Mouse (Mus musculus) layer of hippocampus, adult 2 months (tissue): Measurements from ENCODE around the gene Tcfl5. TPM values are rescaled to one million over a fixed set of nuclear protein-coding genes. Genes with fewer than 3 reads are reported as not detected.
A peak's percentile ranks its signal among the peaks of the same experiment; 100 is the strongest.

ENCODE experiments used
- DNase-seq, 2 experiments: peaks; one replicate each; pipeline ENCODE4 v3.0.0; 2022; ENCODE audit warnings: low spot score in 2 of 2
- H3K27ac ChIP-seq: fragments of 200-600 bp; 2 replicates; pipeline ENCODE4 v1.8.1; 2022
- H3K4me3 ChIP-seq: fragments of 200-600 bp; 2 replicates; pipeline ENCODE4 v1.8.1; 2022; ENCODE audit warnings: mild to moderate bottlenecking
- CTCF ChIP-seq: fragments of 200-600 bp; conservative IDR thresholded peaks from 2 replicates; pipeline ENCODE4 v1.8.1; 2022; ENCODE audit warnings: antibody characterized with exemption, mild to moderate bottlenecking, moderate library complexity
- total RNA-seq, 2 experiments: library from RNA; stranded (reverse); gene quantifications; 2 replicates each; pipeline ENCODE4 v1.2.3; 2021

Tcfl5 gene
- total RNA-seq, 2 experiments from 2014 or later, result 0.47 TPM; not detected in 1

GRCm38 (mm10) chr2:180583154-180583507 is 59.4 kb downstream of the Tcfl5 start:
- DNase-seq, result no peak
- no peak for TF ChIP-seq CTCF
- Histone ChIP-seq H3K4me3 (peak overlapping the region; percentile 88), H3K27ac (peak overlapping the region; percentile 97; the same call in 1 of the 2 replicates)

GRCm38 (mm10) chr2:180582481-180583153 is 59.9 kb downstream of the Tcfl5 start:
- Histone ChIP-seq H3K4me3 (peak overlapping the region; percentile 88), H3K27ac (peak overlapping the region; percentile 97)
- TF ChIP-seq CTCF, result peak; percentile 95
- peak; percentile 95 to 99 for DNase-seq

GRCm38 (mm10) chr2:180581002-180581401 is 61.5 kb downstream of the Tcfl5 start, which contains the start of gene Mrgbp:
Gene Mrgbp, plus strand, starts transcription at chr2:180581304.
- Histone ChIP-seq H3K27ac (peak within 1 kb of the TSS; percentile 28; the same call in 1 of the 2 replicates), H3K4me3 (no peak within 1 kb of the TSS)
- no peak for DNase-seq
- TF ChIP-seq CTCF, result no peak

- Histone ChIP-seq H3K27ac (no peak overlapping the region), H3K4me3 (no peak overlapping the region)
- TF ChIP-seq CTCF, result peak; percentile 96
- DNase-seq, result peak; percentile 51 to 82
These were observed 63.8 kb downstream of the Tcfl5 start for GRCm38 (mm10) chr2:180578686-180579085.

- DNase-seq, result no peak
- TF ChIP-seq CTCF, result no peak
- Histone ChIP-seq H3K27ac (no peak overlapping the region), H3K4me3 (no peak overlapping the region)
These were observed 66.0 kb downstream of the Tcfl5 start for GRCm38 (mm10) chr2:180576482-180576881.

Other genes starting within 250 kb of the Tcfl5 start
- gene Slco4a1, start 186.5 kb downstream of the Tcfl5 start, total RNA-seq, result 1 to 10 TPM; 1.3 to 1.8 TPM
- 1 to 10 TPM; 3.7 TPM for gene Ntsr1, start 142.7 kb downstream of the Tcfl5 start, total RNA-seq
- 10 to 100 TPM; 19.4 to 23.4 TPM for gene Mrgbp, start 61.4 kb downstream of the Tcfl5 start, total RNA-seq
- 10 to 100 TPM; 36.2 to 40.6 TPM for gene Ogfr, start 53.5 kb downstream of the Tcfl5 start, total RNA-seq
- 10 to 100 TPM in 1 of 2 experiments, 1 to 10 TPM in 1; 6.8 to 10.4 TPM for gene Col9a3, start 44.9 kb downstream of the Tcfl5 start, total RNA-seq
- gene Dido1, start 67.3 kb upstream of the Tcfl5 start, total RNA-seq, result 10 to 100 TPM; 58.3 to 60.7 TPM
- gene Gid8, start 67.4 kb upstream of the Tcfl5 start, total RNA-seq, result 10 to 100 TPM; 57.5 to 60.0 TPM
- under 1 TPM; 0.64 to 0.77 TPM for gene Slc17a9, start 82.6 kb upstream of the Tcfl5 start, total RNA-seq
- not detected for gene Bhlhe23, start 134.2 kb upstream of the Tcfl5 start, total RNA-seq